Mouse (Mus musculus) effector memory CD4-positive, alpha-beta T cell, adult 5 months (primary cell): ENCODE results near the gene Mpig6b. TPM values are rescaled to one million over a fixed set of nuclear protein-coding genes. Genes with fewer than 3 reads are reported as not detected.

Experiments used
- polyA plus RNA-seq: library from polyadenylated mRNA; unstranded; fragments of 100-300 nt; shearing (Covaris generic); gene quantifications from one replicate; pipeline ENCODE4 v1.2.1, GENCODE M21; 2017

The Mpig6b gene
- not detected for polyA plus RNA-seq

GRCm38 (mm10) chr17:35066084-35066483 lies at the start of gene Mpig6b:
Gene Mpig6b (minus strand): TSS chr17:35066184.

GRCm38 (mm10) chr17:35115046-35116019 lies 49.3 kb upstream of the Mpig6b start, which contains the start of gene Ly6g5b:
Gene Ly6g5b (minus strand): TSS chr17:35115428.

GRCm38 (mm10) chr17:35108097-35108496 lies 42.1 kb upstream of the Mpig6b start, which contains the start of gene Ly6g5c:
Gene Ly6g5c (plus strand): TSS chr17:35108279.

GRCm38 (mm10) chr17:35088825-35089644 lies 23.1 kb upstream of the Mpig6b start, which contains the start of gene Abhd16a:
Gene Abhd16a (plus strand): TSS chr17:35089263.

GRCm38 (mm10) chr17:35085208-35085865 lies 19.4 kb upstream of the Mpig6b start, which contains the start of gene Ly6g6f:
Gene Ly6g6f (minus strand): TSS chr17:35085610.

GRCm38 (mm10) chr17:35077786-35078233 lies 11.8 kb upstream of the Mpig6b start, which contains the start of gene Ly6g6d:
Gene Ly6g6d (minus strand): TSS chr17:35078065.

GRCm38 (mm10) chr17:35076507-35077176 lies 10.7 kb upstream of the Mpig6b start, which contains the start of gene Ly6g6e:
Gene Ly6g6e (plus strand): TSS chr17:35076902.

GRCm38 (mm10) chr17:35064951-35065947 lies 735 bp downstream of the Mpig6b start, which contains the start of gene Ly6g6c:
Gene Ly6g6c (plus strand): TSS chr17:35065388.

GRCm38 (mm10) chr17:35058911-35059892 lies 6.8 kb downstream of the Mpig6b start, which contains the start of gene Ddah2:
Gene Ddah2 (plus strand): TSS chr17:35059035.

GRCm38 (mm10) chr17:35049561-35050016 lies 16.4 kb downstream of the Mpig6b start, which contains the start of gene Clic1:
Gene Clic1 (plus strand): TSS chr17:35049966.

GRCm38 (mm10) chr17:35046681-35047455 lies 19.1 kb downstream of the Mpig6b start, which contains the start of gene Msh5:
Gene Msh5 (minus strand): TSS chr17:35046745.

GRCm38 (mm10) chr17:35027277-35028068 lies 38.5 kb downstream of the Mpig6b start, which contains the start of gene Sapcd1:
Gene Sapcd1 (minus strand): TSS chr17:35028016.

GRCm38 (mm10) chr17:35016376-35016775 lies 49.6 kb downstream of the Mpig6b start, which contains the start of gene Vwa7:
Gene Vwa7 (plus strand): TSS chr17:35016579.

